Mouse (Mus musculus): Measurements from ENCODE around the gene Slco2a1. TPM values are rescaled to one million over a fixed set of nuclear protein-coding genes. Genes with fewer than 3 reads are reported as not detected.

Slco2a1 gene
- polyA plus RNA-seq, 1 experiment: 1.9 TPM

DNA sequence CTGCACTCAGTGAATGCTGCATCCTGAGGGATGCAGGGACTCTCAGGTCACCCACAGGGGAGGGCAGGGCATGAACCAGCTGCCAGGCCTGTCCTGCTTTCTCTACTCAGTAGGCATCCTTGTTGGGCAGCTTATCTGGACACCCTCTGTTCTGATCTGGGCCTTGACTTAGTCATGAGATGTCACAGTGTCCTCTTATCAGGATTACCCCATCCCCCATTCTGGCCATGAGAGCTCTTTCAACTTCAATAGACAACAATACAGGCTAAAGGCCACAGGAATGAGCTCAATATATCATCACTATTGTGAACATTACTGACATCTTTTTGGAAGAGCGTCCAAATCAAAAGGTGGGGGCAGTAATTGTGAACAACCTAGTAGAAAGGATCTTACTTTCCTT, 3.4 kb upstream of the Slco2a1 start:
- TF ChIP-seq POLR2A (IDR thresholded peaks at IDR 0.05; ENCODE audit: borderline replicate concordance, extremely low read depth, insufficient read depth, insufficient read length, poor library complexity, severe bottlenecking) (no peak), CTCF (IDR thresholded peaks at IDR 0.05; ENCODE audit: borderline replicate concordance, extremely low read depth, insufficient read depth, insufficient read length) (no peak)
- no peak for DNase-seq (ENCODE audit: low read depth)

DNA sequence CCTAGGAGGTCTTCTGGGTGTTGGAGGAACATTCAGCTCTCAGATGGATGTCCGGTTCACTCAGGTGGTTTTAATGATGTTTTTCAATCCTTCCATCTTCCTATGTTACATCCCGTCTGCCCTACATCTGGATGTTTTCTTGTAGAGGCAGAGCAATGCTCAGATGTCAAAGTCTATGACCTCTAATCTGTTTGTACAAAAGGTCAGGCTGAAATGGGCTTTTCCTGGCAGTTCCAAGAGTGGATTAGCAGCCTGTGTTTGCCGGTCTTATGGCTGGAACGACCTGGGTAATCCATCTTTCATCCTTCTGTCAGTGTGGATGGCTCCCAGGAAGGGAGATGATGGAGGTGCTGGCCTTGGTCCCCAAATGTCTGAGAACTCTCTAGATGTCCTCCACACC, 2.6 kb upstream of the Slco2a1 start:
- DNase-seq (ENCODE audit: low read depth): no peak
- TF ChIP-seq CTCF (IDR thresholded peaks at IDR 0.05; ENCODE audit: borderline replicate concordance, extremely low read depth, insufficient read depth, insufficient read length) (no peak), POLR2A (IDR thresholded peaks at IDR 0.05; ENCODE audit: borderline replicate concordance, extremely low read depth, insufficient read depth, insufficient read length, poor library complexity, severe bottlenecking) (no peak)

DNA sequence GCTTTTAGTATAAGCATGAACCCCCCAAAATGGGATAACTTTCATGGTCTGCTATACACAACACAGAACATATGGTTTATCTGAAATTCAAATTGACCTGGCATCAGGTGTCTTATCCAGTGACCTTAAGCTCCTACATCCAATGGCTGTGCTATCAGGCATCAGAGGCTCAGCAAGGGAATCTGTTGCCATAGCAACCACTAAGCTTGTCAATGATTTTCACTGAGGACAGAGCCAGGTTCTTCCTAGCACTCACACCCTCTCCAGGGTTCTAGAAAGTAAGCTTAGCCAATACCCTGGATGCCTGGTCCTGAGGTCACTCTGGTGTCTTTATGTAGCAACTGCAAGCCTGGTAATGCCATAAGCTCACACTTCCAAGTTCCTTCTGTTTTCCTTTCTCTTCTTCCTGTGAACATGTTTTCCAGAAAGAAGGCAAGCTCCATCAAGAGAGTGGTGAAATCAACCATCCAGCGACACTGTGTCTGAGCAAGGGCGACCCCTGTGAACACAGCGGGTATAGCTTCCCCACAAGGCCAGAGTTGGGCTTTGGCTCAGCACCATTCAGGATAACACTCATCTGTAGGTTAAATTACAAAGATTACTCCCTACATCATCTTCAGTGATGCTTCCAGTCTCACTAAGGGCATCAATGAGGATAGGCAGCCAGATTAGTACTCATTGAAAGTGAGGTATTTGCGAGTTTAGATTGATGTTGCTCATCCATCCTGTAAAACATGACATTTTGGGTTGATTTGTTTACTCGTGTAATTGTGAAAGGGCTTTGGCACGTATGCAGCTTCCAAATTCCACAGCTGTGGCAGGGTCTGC, 2.0 kb downstream of the Slco2a1 start:
- DNase-seq (ENCODE audit: low read depth): peak; percentile 80
- peak; percentile 28; the same call in 1 of the 2 replicates for TF ChIP-seq CTCF (IDR thresholded peaks at IDR 0.05; ENCODE audit: borderline replicate concordance, extremely low read depth, insufficient read depth, insufficient read length)
- TF ChIP-seq POLR2A (IDR thresholded peaks at IDR 0.05; ENCODE audit: borderline replicate concordance, extremely low read depth, insufficient read depth, insufficient read length, poor library complexity, severe bottlenecking): no peak

DNA sequence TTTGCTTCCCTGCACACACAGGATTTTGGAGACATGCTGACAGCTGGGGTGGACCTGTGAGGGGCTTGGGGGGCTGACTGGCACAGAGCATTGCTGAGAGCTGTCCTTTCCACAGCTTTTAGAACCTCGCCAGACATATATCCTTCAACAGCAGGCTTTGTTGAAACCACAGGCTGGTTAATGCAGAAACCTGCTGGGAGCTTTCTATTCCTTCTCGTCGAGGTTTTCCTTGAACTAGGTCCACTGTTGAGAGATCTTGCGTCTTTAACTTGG, 2.6 kb downstream of the Slco2a1 start:
- DNase-seq (ENCODE audit: low read depth): no peak
- TF ChIP-seq CTCF (IDR thresholded peaks at IDR 0.05; ENCODE audit: borderline replicate concordance, extremely low read depth, insufficient read depth, insufficient read length): no peak
- TF ChIP-seq POLR2A (IDR thresholded peaks at IDR 0.05; ENCODE audit: borderline replicate concordance, extremely low read depth, insufficient read depth, insufficient read length, poor library complexity, severe bottlenecking): no peak

DNA sequence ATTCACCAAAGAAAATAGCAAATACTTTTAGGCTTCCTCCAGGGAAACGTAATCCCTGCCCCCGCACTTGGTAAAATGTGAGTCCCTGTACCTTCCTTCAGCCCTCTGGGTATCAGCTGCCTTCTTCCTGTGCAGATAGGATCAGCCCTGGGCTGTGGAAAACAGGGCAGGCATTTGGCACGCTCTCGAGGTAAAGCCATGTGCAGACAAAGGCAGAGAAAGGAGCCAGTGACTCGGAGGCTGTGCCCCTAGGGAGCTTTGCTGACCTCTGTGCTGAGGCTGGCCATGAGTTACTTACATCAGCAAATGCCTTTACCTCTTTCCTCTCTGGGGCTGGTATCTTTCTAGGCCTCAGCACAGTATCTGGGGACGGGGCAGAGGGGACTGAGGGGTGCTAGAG, 4.4 kb downstream of the Slco2a1 start:
- no peak for TF ChIP-seq CTCF (IDR thresholded peaks at IDR 0.05; ENCODE audit: borderline replicate concordance, extremely low read depth, insufficient read depth, insufficient read length)
- DNase-seq (ENCODE audit: low read depth): peak; percentile 15

DNA sequence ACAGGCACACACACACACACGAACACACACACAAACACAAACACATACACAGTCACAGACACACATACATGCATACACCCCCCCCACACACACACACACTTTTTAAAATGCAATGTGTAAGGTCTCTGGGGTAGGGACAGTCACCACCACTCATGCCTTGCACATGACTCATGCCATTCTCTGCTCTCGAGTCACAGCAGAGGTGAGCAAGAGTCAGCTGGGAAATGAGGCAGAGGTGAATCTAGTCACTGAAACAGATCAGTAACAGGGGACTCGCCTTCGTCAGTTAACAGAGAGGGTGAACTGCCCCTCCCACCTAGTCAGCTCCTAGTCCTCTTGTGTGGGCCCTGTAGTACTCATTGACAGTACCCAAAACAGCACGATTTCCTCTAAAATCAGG, 5.3 kb downstream of the Slco2a1 start:
- DNase-seq (ENCODE audit: low read depth): no peak
- no peak for TF ChIP-seq CTCF (IDR thresholded peaks at IDR 0.05; ENCODE audit: borderline replicate concordance, extremely low read depth, insufficient read depth, insufficient read length)
- TF ChIP-seq POLR2A (IDR thresholded peaks at IDR 0.05; ENCODE audit: borderline replicate concordance, extremely low read depth, insufficient read depth, insufficient read length, poor library complexity, severe bottlenecking): no peak

DNA sequence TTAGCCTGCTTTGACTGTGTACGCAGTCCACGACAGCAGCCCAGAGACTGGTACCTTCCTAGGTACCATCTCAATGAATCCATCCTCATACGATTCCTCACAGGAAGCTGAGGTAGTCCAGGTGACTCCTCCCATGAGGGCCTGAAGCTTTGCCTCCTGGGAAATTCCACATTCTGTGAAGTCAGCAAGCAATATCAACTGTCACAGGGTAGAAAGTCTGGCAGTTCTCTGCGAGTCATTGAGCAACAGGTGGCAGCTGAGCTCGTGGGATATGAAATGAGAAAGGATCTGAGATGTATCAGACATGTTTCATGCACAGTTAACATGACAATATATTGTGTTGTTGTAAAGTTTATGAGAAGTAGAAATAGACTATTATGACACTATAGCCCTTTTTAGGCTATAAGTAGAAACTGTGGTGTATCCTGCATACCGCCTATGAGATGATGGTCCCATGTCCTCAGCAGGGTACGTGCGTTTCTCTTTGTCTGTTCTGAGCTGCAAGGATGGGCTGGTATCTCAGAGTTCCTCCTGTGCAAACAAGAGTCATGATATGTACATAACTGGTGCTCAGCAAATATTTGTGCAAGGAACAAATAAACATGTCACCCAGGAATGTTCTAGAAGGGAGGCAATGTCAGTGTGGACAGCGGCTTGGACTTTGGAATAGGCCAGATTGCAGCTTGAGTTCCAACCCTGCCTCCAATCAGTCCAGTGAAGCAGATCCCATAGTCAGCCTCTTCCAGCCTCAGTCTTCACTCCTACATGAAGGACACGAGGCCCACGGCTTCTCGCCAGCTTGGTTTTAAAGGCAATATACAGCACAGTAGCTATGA, 7.5 kb downstream of the Slco2a1 start:
- no peak for DNase-seq (ENCODE audit: low read depth)
- TF ChIP-seq POLR2A (IDR thresholded peaks at IDR 0.05; ENCODE audit: borderline replicate concordance, extremely low read depth, insufficient read depth, insufficient read length, poor library complexity, severe bottlenecking) (no peak), CTCF (IDR thresholded peaks at IDR 0.05; ENCODE audit: borderline replicate concordance, extremely low read depth, insufficient read depth, insufficient read length) (no peak)

DNA sequence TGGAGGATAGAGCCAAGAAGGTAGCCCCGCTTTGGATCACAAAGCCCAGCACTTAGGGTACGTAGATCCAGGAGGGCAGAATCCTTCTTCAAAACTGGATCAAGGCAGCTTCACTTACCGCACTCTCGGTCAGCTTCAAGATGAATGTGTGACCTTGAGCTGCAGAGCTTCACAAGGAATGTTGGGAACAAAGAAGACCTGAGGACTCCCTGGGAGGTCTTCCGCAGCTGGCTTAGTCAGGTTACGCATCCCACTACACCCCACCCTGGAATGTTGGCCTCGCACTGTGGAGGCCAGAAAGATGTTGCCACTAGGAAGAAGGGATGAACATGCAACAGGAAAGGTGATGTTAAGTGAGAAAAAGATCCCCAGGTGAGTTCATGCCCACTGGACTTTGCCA, 11.9 kb downstream of the Slco2a1 start:
- no peak for TF ChIP-seq CTCF (IDR thresholded peaks at IDR 0.05; ENCODE audit: borderline replicate concordance, extremely low read depth, insufficient read depth, insufficient read length)
- TF ChIP-seq POLR2A (IDR thresholded peaks at IDR 0.05; ENCODE audit: borderline replicate concordance, extremely low read depth, insufficient read depth, insufficient read length, poor library complexity, severe bottlenecking): no peak
- DNase-seq (ENCODE audit: low read depth): no peak

DNA sequence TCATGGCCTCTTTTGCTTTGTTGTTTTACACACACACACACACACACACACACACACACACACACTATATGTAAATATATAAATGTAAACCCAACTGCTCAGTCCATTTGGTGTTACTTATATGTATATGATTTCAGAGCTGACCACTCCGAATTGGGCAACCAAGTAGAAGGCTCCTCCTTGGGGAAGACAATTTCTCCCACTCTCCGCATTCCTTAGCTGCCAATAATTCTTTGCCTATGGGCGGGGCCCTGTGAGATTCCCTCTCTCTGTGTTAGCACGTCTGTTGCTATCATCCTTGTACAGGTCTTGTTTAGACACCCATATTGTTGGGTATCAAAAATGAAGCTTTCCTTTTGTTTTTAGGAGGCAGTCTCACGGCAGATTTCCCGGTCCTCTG, 15.8 kb downstream of the Slco2a1 start:
- no peak for TF ChIP-seq POLR2A (IDR thresholded peaks at IDR 0.05; ENCODE audit: borderline replicate concordance, extremely low read depth, insufficient read depth, insufficient read length, poor library complexity, severe bottlenecking)
- TF ChIP-seq CTCF (IDR thresholded peaks at IDR 0.05; ENCODE audit: borderline replicate concordance, extremely low read depth, insufficient read depth, insufficient read length): no peak
- no peak for DNase-seq (ENCODE audit: low read depth)

DNA sequence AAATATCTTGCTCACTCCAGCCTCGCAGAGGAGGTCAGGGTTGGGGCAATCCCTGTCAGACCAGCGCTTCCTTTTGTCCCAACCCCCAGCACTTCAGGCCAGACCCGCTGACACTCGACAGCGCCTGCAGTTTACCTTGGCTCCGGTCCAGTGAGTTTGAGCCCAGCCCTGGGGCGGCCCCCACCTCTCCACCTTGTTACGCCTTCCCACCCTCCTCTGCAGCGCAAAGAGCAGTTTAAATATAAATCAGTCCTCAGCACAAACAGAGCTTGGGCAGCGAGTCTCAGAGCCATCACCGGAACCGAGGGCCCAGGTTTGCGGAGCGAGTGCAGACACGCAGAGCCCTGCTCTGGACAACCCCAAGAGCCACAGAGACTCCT, 19.2 kb downstream of the Slco2a1 start:
- TF ChIP-seq CTCF (IDR thresholded peaks at IDR 0.05; ENCODE audit: borderline replicate concordance, extremely low read depth, insufficient read depth, insufficient read length): no peak
- TF ChIP-seq POLR2A (IDR thresholded peaks at IDR 0.05; ENCODE audit: borderline replicate concordance, extremely low read depth, insufficient read depth, insufficient read length, poor library complexity, severe bottlenecking): no peak
- peak; percentile 49 for DNase-seq (ENCODE audit: low read depth)

DNA sequence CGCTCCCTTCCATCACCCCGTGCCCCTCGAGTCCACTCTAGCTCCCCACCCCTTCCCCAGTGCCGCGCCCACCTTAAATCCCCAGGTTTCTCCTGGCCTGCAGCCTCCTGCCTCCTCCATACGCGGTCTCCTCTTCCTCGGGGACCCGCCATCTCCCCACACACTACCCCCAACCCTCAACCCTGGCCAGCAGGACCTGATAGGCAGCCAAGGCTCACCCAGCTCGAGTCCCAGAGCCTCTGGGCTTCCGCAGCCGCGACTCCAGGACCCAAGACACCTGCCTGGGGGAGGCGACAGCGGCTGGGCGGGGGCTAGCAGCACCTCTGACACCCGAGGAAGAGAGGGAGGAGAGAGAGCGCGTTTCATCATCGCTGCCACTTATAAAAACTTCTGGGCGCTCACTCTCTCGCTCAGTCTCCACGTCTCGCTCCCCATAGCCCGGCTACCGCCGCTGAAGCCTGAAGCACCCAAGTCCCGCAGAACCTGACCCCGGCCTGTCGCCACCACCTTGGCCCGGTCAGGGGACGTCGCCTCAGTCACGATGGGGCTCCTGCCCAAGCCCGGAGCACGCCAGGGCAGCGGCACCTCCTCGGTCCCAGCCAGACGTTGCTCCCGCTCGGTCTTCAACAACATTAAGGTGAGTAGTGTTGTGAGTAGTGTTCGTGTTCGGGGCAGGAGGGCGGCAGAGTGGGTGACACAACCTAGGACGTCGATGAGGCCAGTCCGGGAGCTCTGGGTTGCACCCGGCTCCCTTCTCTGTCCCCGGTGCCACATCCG, 19.8 kb downstream of the Slco2a1 start:
- no peak for TF ChIP-seq CTCF (IDR thresholded peaks at IDR 0.05; ENCODE audit: borderline replicate concordance, extremely low read depth, insufficient read depth, insufficient read length)
- no peak for TF ChIP-seq POLR2A (IDR thresholded peaks at IDR 0.05; ENCODE audit: borderline replicate concordance, extremely low read depth, insufficient read depth, insufficient read length, poor library complexity, severe bottlenecking)
- peak; percentile 23 for DNase-seq (ENCODE audit: low read depth)

Measured in brain, embryonic 14.5 days (tissue).